Mouse (Mus musculus) gastrocnemius, postnatal 14 days (tissue): Measurements from ENCODE around the gene Pls3. TPM values are rescaled to one million over a fixed set of nuclear protein-coding genes. Genes with fewer than 3 reads are reported as not detected.
"Not testable (repeated sequence)": the region's sequence is repeated elsewhere in the genome, so short reads cannot be mapped to it uniquely, and the experiment has no call there.

ENCODE experiments used
- DNase-seq: peaks from one replicate; pipeline ENCODE4 v3.0.0; 2021; ENCODE audit warnings: mixed read lengths
- intact Hi-C: fragments of 180-260 bp; cut with DNase I; formaldehyde crosslinking; loops from one replicate; pipeline ENCODE4 v1.15.1; 2025; ENCODE audit warnings: low total_unique reads
- total RNA-seq, 2 experiments: library from RNA; stranded (reverse); gene quantifications; 2 replicates each; pipeline ENCODE4 v1.2.3; 2021

Pls3 gene
- total RNA-seq, 2 experiments from 2014 or later, result 31.2 to 38.5 TPM

DNA sequence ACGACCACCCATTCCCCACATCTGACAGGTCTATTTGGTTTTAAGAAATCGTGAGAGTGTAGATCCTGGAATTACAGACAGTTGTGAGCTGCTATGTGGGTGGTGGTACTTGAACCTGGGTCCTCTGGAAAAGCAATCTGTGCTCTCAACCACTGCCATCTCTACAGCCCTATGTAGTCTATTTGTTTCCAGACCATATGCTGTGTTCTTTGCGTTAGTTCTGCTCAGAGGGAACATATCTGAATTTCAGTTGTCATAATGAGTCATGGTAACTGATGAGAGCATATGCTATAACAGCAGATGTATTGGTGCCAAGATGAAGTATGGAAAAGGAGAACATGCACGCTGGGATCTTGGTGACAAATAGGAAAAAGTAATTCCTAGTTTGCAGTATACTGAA is 60.9 kb downstream of the Pls3 start:
- no peak for DNase-seq
- intact Hi-C loops, result no loop called here

DNA sequence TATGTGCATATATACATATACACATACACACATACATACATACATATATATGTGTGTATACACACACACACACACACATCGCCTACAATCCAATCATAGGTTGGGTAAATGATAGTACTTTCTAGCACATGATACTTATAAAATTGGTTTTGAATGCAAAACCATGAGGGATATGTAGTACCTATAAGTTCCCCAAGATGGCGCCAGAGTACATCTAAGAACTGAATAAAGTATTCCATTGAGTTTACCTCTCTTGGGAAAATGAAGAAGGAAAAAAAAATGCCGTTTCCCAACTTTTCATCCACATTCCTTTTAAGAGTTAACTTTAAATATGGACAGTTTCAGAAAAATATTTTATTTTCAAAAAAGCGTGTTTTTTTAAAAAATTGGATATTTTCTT is 78.4 kb downstream of the Pls3 start:
- intact Hi-C loops, result loop anchor here (5.0 kb wide), 1 partner anchor 406 kb away; no protein-coding TSS in a partner anchor
- DNase-seq, result no peak

DNA sequence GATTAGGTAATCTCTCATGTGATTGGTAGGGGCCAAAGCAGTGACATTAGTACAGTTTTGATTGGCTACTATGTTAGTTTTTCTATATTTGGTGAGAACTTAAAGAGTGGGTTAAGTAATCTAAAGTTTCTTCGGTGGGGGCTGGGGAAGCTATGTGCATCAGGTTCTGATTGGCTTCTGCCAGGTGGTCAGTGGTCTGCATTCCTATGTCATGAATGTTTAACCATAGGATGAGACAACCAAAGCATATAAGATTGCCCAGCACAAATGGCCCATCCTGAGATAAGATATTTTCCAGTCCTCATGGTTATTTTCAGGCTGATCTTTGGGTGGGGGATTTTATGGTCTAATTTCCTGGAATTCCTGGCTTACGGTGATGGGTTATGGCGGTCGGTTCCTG is 95.2 kb downstream of the Pls3 start:
- DNase-seq, result no peak
- intact Hi-C loops, result no loop called here

DNA sequence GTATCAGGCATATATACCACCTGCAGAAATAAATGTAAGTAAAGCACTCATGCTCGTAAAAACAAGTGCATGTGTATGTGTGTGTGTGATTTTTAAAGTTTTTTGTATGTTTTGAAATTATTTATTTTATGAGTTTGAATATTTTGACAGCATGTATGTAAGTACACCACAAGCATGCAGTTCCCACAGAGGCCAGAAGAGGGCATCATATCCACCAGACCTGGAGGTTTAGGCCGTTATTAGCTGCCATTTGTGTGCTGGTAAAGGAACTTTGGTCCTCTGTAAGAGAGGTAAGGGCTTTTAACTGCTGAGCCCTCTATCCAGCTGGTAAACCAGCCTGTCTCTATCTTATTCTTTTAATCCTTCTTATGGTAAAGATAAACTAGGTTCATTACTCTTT is 97.5 kb downstream of the Pls3 start:
- intact Hi-C loops, result no loop called here
- no peak for DNase-seq

DNA sequence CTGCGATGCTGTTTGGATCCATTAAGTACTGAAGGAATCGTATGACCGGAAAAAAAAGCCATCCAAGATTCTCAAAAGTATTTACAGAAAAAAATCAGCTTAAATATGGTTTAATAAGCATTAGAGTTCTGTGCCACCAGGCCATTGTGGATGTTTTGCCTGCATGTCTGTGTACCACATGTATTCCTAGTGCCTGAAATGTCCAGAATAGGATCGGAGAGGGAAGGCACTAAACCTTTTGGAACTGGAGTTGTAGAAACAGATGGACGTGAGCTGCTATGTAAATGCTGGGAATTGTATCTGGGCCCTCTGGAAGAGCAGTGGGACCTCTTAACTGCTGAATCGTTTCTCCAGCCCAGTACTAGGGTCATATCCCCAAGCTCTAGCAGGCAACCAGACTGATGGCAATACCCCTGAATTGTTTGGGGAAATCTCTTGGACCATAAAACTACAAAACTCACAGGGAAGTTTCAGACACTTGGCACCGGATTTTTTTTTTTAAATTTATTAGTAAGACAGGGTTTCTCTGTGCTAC is 110.1 kb downstream of the Pls3 start:
- intact Hi-C loops, result no loop called here
- no peak for DNase-seq

DNA sequence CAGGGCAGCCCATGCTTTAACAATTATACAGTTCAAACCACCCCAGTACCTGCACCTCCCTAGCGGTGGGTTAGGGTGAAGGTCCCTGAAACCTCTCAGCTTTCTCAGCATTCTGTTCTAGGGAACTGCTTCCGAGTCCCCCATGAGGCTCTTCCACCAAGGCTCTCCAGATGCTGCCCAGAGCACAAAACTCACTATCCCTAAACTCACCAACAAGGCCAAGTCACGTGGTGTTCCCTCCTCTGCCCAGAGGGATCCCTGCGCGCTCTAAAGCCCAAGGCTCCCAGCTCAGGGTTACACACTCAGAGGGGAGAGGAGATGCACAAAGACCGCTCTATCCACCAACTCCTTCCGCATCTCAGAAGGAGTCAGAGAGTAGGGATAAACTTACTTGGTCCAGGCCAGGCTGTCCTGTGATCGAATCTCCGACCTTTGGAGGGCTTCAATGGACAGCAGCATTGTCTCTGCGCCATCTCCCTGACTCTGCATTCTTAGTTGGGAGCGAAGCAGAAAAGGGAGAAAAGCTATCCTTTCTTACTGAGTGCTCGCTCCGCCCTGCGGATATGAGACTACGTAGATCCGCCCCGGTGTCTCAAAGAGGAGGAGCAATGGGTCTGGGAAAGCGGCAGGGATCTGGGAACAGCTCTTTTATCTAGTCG is 110.7 kb downstream of the Pls3 start:
- peak; percentile 42 for DNase-seq
- intact Hi-C loops, result no loop called here

DNA sequence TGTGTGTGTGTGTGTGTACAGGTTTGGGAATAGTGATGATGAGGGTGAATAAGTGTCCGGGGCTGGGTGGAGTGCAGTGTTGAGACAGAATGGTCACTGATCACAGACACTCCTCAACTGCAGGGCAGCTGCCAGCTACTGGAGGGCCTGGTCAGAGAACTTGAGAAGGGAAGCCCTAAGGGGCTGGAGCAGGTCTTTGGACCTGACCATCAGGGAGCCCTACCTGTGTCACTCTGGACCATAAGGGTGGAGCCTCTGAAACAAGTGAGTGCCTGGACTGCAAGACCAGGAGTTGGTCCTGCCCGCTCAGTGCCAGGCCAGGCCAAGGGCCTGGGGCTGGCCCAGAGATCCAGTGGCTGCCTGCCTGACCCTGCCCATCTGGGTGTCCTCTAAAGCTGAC is 115.5 kb downstream of the Pls3 start:
- intact Hi-C loops, result not testable (repeated sequence)
- DNase-seq, result peak; percentile 5

DNA sequence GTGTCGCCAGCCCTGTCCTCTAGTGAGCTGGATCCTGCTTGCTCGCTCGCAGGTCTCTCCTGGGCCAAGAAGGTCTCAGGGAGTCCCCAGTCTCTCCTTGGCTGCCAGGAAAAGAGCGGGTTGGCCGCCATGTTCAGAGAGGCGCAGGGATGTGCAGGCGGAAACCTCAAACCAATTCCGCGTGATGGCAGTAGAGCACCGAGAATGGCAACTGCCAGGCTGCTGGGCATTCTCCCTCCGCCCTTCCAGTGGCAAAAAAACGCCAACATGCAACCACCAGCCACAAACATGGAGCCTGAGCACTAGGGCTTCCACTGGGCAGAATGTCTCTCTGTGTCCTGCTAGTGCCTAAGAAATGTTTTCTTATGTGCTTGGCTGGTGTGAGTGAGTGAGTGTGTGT is 115.9 kb downstream of the Pls3 start:
- intact Hi-C loops, result not testable (repeated sequence)

DNA sequence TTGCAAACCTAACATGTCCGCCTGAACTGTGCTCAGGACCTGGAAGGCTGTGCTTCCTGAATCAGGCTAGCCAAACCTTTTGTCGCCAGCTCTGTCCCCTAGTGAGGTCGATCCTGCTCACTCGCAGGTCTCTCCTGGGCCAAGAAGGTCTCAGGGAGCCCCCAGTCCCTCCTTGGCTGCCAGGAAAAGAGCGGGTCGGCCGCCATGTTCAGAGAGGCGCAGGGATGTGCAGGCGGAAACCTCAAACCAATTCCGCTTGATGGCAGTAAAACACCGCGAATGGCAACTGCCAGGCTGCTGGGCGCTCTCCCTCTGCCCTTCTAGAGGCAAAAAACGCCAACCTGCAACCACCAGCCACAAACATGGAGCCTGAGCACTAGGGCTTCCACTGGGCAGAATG is 117.0 kb downstream of the Pls3 start:
- intact Hi-C loops, result not testable (repeated sequence)
- peak; percentile 53 for DNase-seq

More for the DNA sequence above, 115.9 kb downstream of the Pls3 start:
- DNase-seq, result peak; percentile 69

DNA sequence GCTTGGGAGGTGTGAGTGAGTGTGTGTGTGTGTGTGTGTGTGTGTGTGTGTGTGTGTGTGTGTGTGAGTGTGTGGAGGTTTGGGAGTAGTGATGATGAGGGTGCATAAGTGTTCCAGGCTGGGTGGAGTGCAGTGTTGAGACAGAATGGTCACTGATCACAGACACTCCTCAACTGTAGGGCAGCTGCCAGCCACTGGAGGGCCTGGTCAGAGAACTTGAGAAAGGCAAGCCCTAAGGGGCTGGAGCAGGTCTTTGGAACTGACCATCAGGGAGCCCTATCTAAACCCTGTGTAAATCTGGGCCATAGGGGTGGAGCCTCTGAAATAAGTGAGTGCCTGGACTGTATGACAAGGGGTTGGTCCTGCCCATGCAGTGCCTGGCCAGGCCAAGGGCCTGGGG is 120.5 kb downstream of the Pls3 start:
- peak; percentile 20 for DNase-seq
- intact Hi-C loops, result not testable (repeated sequence)

DNA sequence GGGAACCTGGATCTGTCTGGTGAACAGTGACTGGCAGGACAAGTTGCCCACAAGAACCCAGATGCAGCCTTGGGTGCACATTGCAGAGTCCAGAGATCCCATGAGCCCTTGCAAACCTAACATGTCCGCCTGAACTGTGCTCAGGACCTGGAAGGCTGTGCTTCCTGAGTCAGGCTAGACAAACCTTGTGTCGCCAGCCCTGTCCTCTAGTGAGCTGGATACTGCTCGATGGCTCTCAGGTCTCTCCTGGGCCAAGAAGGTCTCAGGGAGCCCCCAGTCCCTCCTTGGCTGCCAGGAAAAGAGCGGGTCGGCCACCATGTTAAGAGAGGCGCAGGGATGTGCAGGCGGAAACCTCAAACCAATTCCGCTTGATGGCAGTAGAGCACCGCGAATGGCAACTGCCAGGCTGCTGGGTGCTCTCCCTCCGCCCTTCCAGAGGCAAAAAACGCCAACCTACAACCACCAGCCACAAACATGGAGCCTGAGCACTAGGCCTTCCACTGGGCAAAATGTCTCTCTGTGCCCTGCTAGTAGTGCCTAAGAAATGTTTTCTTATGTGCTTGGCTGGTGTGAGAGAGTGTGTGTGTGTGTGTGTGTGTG is 124.8 kb downstream of the Pls3 start:
- intact Hi-C loops, result not testable (repeated sequence)
- peak; percentile 37 for DNase-seq

DNA sequence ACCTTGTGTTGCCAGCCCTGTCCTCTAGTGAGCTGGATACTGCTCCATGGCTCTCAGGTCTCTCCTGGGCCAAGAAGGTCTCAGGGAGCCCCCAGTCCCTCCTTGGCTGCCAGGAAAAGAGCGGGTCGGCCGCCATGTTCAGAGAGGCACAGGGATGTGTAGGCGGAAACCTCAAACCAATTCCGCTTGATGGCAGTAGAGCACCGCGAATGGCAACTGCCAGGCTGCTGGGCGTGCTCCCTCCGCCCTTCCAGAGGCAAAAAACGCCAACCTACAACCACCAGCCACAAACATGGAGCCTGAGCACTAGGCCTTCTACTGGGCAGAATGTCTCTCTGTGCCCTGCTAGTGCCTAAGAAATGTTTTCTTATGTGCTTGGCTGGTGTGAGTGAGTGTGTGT is 125.7 kb downstream of the Pls3 start:
- intact Hi-C loops, result not testable (repeated sequence)
- DNase-seq, result peak; percentile 59

DNA sequence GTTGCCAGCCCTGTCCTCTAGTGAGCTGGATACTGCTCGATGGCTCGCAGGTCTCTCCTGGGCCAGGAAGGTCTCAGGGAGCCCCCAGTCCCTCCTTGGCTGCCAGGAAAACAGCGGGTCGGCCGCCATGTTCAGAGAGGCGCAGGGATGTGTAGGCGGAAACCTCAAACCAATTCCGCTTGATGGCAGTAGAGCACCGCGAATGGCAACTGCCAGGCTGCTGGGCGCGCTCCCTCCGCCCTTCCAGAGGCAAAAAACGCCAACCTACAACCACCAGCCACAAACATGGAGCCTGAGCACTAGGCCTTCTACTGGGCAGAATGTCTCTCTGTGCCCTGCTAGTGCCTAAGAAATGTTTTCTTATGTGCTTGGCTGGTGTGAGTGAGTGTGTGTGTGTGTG is 130.5 kb downstream of the Pls3 start:
- DNase-seq, result peak; percentile 76
- intact Hi-C loops, result not testable (repeated sequence)

DNA sequence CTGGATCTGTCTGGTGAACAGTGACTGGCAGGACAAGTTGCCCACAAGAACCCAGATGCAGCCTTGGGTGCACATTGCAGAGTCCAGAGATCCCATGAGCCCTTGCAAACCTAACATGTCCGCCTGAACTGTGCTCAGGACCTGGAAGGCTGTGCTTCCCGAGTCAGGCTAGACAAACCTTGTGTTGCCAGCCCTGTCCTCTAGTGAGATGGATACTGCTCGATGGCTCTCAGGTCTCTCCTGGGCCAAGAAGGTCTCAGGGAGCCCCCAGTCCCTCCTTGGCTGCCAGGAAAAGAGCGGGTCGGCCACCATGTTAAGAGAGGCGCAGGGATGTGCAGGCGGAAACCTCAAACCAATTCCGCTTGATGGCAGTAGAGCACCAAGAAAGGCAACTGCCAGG is 135.5 kb downstream of the Pls3 start:
- intact Hi-C loops, DNase-seq: not testable (repeated sequence)
